Mouse (Mus musculus): ENCODE data around the gene Mmd.
"Not testable (repeated sequence)": the region's sequence is repeated elsewhere in the genome, so short reads cannot be mapped to it uniquely, and the experiment has no call there.

The Mmd gene

GRCm38 (mm10) chr11:90249701-90250141 lies 465 bp downstream of the Mmd start:
- no peak for DNase-seq (ENCODE audit: low spot score in 2 of 2)

- DNase-seq (ENCODE audit: low spot score in 2 of 2): no peak
Measured at GRCm38 (mm10) chr11:90250189-90250588, 933 bp downstream of the Mmd start.

- DNase-seq (ENCODE audit: low spot score in 2 of 2): peak in 1 of 2 experiments; percentile 26
Measured at GRCm38 (mm10) chr11:90250730-90251129, 1.5 kb downstream of the Mmd start.

GRCm38 (mm10) chr11:90251923-90252322 lies 2.7 kb downstream of the Mmd start:
- DNase-seq (ENCODE audit: low spot score in 2 of 2): no peak

GRCm38 (mm10) chr11:90252366-90252765 lies 3.1 kb downstream of the Mmd start:
- DNase-seq (ENCODE audit: low spot score in 2 of 2): no peak

GRCm38 (mm10) chr11:90254536-90254935 lies 5.3 kb downstream of the Mmd start:
- DNase-seq (ENCODE audit: low spot score in 2 of 2): no peak

- DNase-seq (ENCODE audit: low spot score in 2 of 2): no peak
Measured at GRCm38 (mm10) chr11:90255687-90256086, 6.4 kb downstream of the Mmd start.

- DNase-seq (ENCODE audit: low spot score in 2 of 2): no peak
Measured at GRCm38 (mm10) chr11:90256833-90257525, 7.7 kb downstream of the Mmd start.

GRCm38 (mm10) chr11:90258321-90258927 lies 9.2 kb downstream of the Mmd start:
- DNase-seq (ENCODE audit: low spot score in 2 of 2): no peak

- no peak for DNase-seq (ENCODE audit: low spot score in 2 of 2)
Measured at GRCm38 (mm10) chr11:90259071-90259470, 9.8 kb downstream of the Mmd start.

- DNase-seq (ENCODE audit: low spot score in 2 of 2): no peak
Measured at GRCm38 (mm10) chr11:90259826-90260225, 10.6 kb downstream of the Mmd start.

GRCm38 (mm10) chr11:90264180-90264579 lies 14.9 kb downstream of the Mmd start:
- DNase-seq (ENCODE audit: low spot score in 2 of 2): peak; percentile 68 to 73

GRCm38 (mm10) chr11:90265581-90265980 lies 16.3 kb downstream of the Mmd start:
- DNase-seq (ENCODE audit: low spot score in 2 of 2): no peak

- no peak for DNase-seq (ENCODE audit: low spot score in 2 of 2)
Measured at GRCm38 (mm10) chr11:90268934-90269333, 19.7 kb downstream of the Mmd start.

- DNase-seq (ENCODE audit: low spot score in 2 of 2): no peak
Measured at GRCm38 (mm10) chr11:90269398-90270123, 20.3 kb downstream of the Mmd start.

GRCm38 (mm10) chr11:90270132-90270877 lies 21.0 kb downstream of the Mmd start:
- DNase-seq (ENCODE audit: low spot score in 2 of 2): no peak

- no peak for DNase-seq (ENCODE audit: low spot score in 2 of 2)
Measured at GRCm38 (mm10) chr11:90274187-90274586, 24.9 kb downstream of the Mmd start.

GRCm38 (mm10) chr11:90275663-90276062 lies 26.4 kb downstream of the Mmd start:
- DNase-seq (ENCODE audit: low spot score in 2 of 2): no peak

GRCm38 (mm10) chr11:90276150-90276549 lies 26.9 kb downstream of the Mmd start:
- DNase-seq (ENCODE audit: low spot score in 2 of 2): no peak

- DNase-seq (ENCODE audit: low spot score in 2 of 2): no peak
Measured at GRCm38 (mm10) chr11:90276561-90276960, 27.3 kb downstream of the Mmd start.

GRCm38 (mm10) chr11:90280069-90280468 lies 30.8 kb downstream of the Mmd start:
- no peak for DNase-seq (ENCODE audit: low spot score in 2 of 2)

- DNase-seq (ENCODE audit: low spot score in 2 of 2): not testable (repeated sequence)
Measured at GRCm38 (mm10) chr11:90281943-90282342, 32.7 kb downstream of the Mmd start.
